Comparison of ENCODE assay signal across 9 mouse cellular contexts in genomic region chr19:8899079-8899478, GRCm38 (mm10). TPM values are rescaled to one million over a fixed set of nuclear protein-coding genes. Genes with fewer than 3 reads are reported as not detected.
A peak's percentile ranks its signal among the peaks of the same experiment; 100 is the strongest.
DNase-seq lines count a peak whose midpoint lies in the region; ATAC-seq lines count a peak whose summit lies in the region.
"Had no signal": no experiment of that assay in that cellular context is flagged by ENCODE, and none has a peak within 500 bp of the region (broad histone marks: within the 10 kb centered on the region; RNA-seq: fewer than 3 reads in every experiment).

No protein-coding gene starts in this region.

- 26% methylated on average over 3 of the region's 3 CpGs for WGBS in lung, embryonic 16.5 days
- 61% methylated on average over 3 of the region's 3 CpGs for WGBS in forebrain, embryonic 13.5 days
- 55% methylated on average over 3 of the region's 3 CpGs for WGBS in limb, embryonic 12.5 days
- 41% methylated on average over 3 of the region's 3 CpGs for WGBS in stomach, embryonic 14.5 days

- ATAC-seq in lung, embryonic 16.5 days (ENCODE audit: low read depth) = no peak
- ATAC-seq in forebrain, embryonic 13.5 days = no peak
- ATAC-seq in limb, embryonic 12.5 days (ENCODE audit: insufficient number of reproducible peaks, insufficient read depth, low FRiP score, low TSS enrichment, low read depth) = no peak
- ATAC-seq in stomach, embryonic 14.5 days (ENCODE audit: insufficient number of reproducible peaks, insufficient read depth, low FRiP score, low read depth) = no peak

- peaks cover 18% of the 10 kb centered on the region for H3K4me1 ChIP-seq in lung, embryonic 16.5 days (replicated peaks; ENCODE audit: control insufficient read depth, insufficient read depth, low read length)
- H3K4me1 ChIP-seq in forebrain, embryonic 13.5 days = peaks cover 23% of the 10 kb centered on the region
- H3K4me1 ChIP-seq in limb, embryonic 12.5 days (replicated peaks) = peaks cover 27% of the 10 kb centered on the region
- H3K4me1 ChIP-seq in stomach, embryonic 14.5 days (ENCODE audit: control insufficient read depth, insufficient read depth, low read length) = peaks cover 15% of the 10 kb centered on the region

- H3K36me3 ChIP-seq in lung, embryonic 16.5 days (ENCODE audit: control insufficient read depth, insufficient read depth, low read length) = peaks cover 18% of the 10 kb centered on the region
- H3K36me3 ChIP-seq in forebrain, embryonic 13.5 days (ENCODE audit: poor library complexity, severe bottlenecking) = peaks cover 46% of the 10 kb centered on the region
- peaks cover 59% of the 10 kb centered on the region for H3K36me3 ChIP-seq in limb, embryonic 12.5 days
- peaks cover 33% of the 10 kb centered on the region for H3K36me3 ChIP-seq in stomach, embryonic 14.5 days (ENCODE audit: control insufficient read depth, insufficient read depth, low read length)

- H3K9me3 ChIP-seq in lung, embryonic 16.5 days (ENCODE audit: control insufficient read depth, low read length) = no peaks in the 10 kb centered on the region
- no peaks in the 10 kb centered on the region for H3K9me3 ChIP-seq in forebrain, embryonic 13.5 days (replicated peaks)
- H3K9me3 ChIP-seq in limb, embryonic 12.5 days = no peaks in the 10 kb centered on the region
- H3K9me3 ChIP-seq in stomach, embryonic 14.5 days (ENCODE audit: control insufficient read depth, low read depth, low read length) = no peaks in the 10 kb centered on the region

- H3K4me2 ChIP-seq in lung, embryonic 16.5 days (ENCODE audit: low read depth, low read length) = peak overlapping the region; percentile 56
- H3K4me2 ChIP-seq in forebrain, embryonic 13.5 days = peak overlapping the region; percentile 91
- peak overlapping the region; percentile 80 for H3K4me2 ChIP-seq in limb, embryonic 12.5 days
- H3K4me2 ChIP-seq in stomach, embryonic 14.5 days (replicated peaks; ENCODE audit: low read depth, low read length) = peak overlapping the region; percentile 87

- peak overlapping the region; percentile 94 for H3K9ac ChIP-seq in lung, embryonic 16.5 days (ENCODE audit: low read length)
- H3K9ac ChIP-seq in forebrain, embryonic 13.5 days = peak overlapping the region; percentile 96
- H3K9ac ChIP-seq in limb, embryonic 12.5 days (replicated peaks) = peak overlapping the region; percentile 86
- peak overlapping the region; percentile 95 for H3K9ac ChIP-seq in stomach, embryonic 14.5 days (replicated peaks; ENCODE audit: low read depth, low read length)

- peak overlapping the region; percentile 90 for H3K4me3 ChIP-seq in lung, embryonic 16.5 days (ENCODE audit: low read length)
- peak overlapping the region; percentile 97 for H3K4me3 ChIP-seq in forebrain, embryonic 13.5 days
- H3K4me3 ChIP-seq in limb, embryonic 12.5 days (replicated peaks) = peak overlapping the region; percentile 65
- H3K4me3 ChIP-seq in stomach, embryonic 14.5 days (ENCODE audit: low read depth, low read length) = peak overlapping the region; percentile 99

- H3K27ac ChIP-seq in lung, embryonic 16.5 days (ENCODE audit: low read length) = no peak overlapping the region
- no peak overlapping the region for H3K27ac ChIP-seq in forebrain, embryonic 13.5 days
- no peak overlapping the region for H3K27ac ChIP-seq in limb, embryonic 12.5 days
- H3K27ac ChIP-seq in stomach, embryonic 14.5 days (ENCODE audit: low read length) = 0 out of 2 replicates have a peak overlapping the region, but pooled peaks have one; percentile 87

- DNase-seq in lung, postnatal 10 days = no peak
- DNase-seq in thymus, postnatal 14 days = no peak
- no peak for DNase-seq in retina, postnatal 1 day
- DNase-seq in spleen, postnatal 36 days (ENCODE audit: low spot score in 2 of 2) = no peak

- no peaks in the 10 kb centered on the region for H3K27me3 ChIP-seq in lung, embryonic 16.5 days (ENCODE audit: control insufficient read depth, insufficient read depth, low read depth, low read length)
- H3K27me3 ChIP-seq in forebrain, embryonic 13.5 days = no peaks in the 10 kb centered on the region
- H3K27me3 ChIP-seq in limb, embryonic 12.5 days = no peaks in the 10 kb centered on the region
- no peaks in the 10 kb centered on the region for H3K27me3 ChIP-seq in stomach, embryonic 14.5 days (ENCODE audit: control insufficient read depth, insufficient read depth, low read length)

RNA-seq across cellular contexts. Expression of gene Ganab, which starts 1.2 kb away (rescaled TPM):
- 125 and 127 TPM in 2 replicates for polyA plus RNA-seq in lung, embryonic 16.5 days (2015; fragmentation: Nextera tagmentation; extraction: Ambion mirVana)
- polyA plus RNA-seq in forebrain, embryonic 13.5 days (2015; fragmentation: Nextera tagmentation; extraction: Ambion mirVana) = 83.6 and 91.5 TPM in 2 replicates
- 116 and 117 TPM in 2 replicates for polyA plus RNA-seq in limb, embryonic 12.5 days (2016; fragmentation: Nextera tagmentation; extraction: Ambion mirVana)
- 82.0 and 90.3 TPM in 2 replicates for polyA plus RNA-seq in stomach, embryonic 14.5 days (2014; fragmentation: Nextera tagmentation; extraction: Ambion mirVana)

RNA-seq across cellular contexts. Expression of gene Ints5, which starts 6.3 kb away (rescaled TPM):
- 38.3 and 40.8 TPM in 2 replicates for polyA plus RNA-seq in lung, embryonic 16.5 days (2015; fragmentation: Nextera tagmentation; extraction: Ambion mirVana)
- 37.9 and 44.5 TPM in 2 replicates for polyA plus RNA-seq in forebrain, embryonic 13.5 days (2015; fragmentation: Nextera tagmentation; extraction: Ambion mirVana)
- polyA plus RNA-seq in limb, embryonic 12.5 days (2016; fragmentation: Nextera tagmentation; extraction: Ambion mirVana) = 48.9 and 51.3 TPM in 2 replicates
- 29.3 and 33.5 TPM in 2 replicates for polyA plus RNA-seq in stomach, embryonic 14.5 days (2014; fragmentation: Nextera tagmentation; extraction: Ambion mirVana)

RNA-seq across cellular contexts. Expression of gene Gm49416, which starts 10.4 kb away (rescaled TPM):
- not detected in 2 replicates for polyA plus RNA-seq in lung, embryonic 16.5 days (2015; fragmentation: Nextera tagmentation; extraction: Ambion mirVana)
- not detected in 2 replicates for polyA plus RNA-seq in forebrain, embryonic 13.5 days (2015; fragmentation: Nextera tagmentation; extraction: Ambion mirVana)
- not detected in 2 replicates for polyA plus RNA-seq in limb, embryonic 12.5 days (2016; fragmentation: Nextera tagmentation; extraction: Ambion mirVana)
- not detected in 2 replicates for polyA plus RNA-seq in stomach, embryonic 14.5 days (2014; fragmentation: Nextera tagmentation; extraction: Ambion mirVana)
- polyA plus RNA-seq: gonadal fat pad, adult 2 months had no signal

RNA-seq across cellular contexts. Expression of gene 1810009A15Rik, which starts 10.4 kb away (rescaled TPM):
- polyA plus RNA-seq in lung, embryonic 16.5 days (2015; fragmentation: Nextera tagmentation; extraction: Ambion mirVana) = 68.4 and 71.4 TPM in 2 replicates
- polyA plus RNA-seq in forebrain, embryonic 13.5 days (2015; fragmentation: Nextera tagmentation; extraction: Ambion mirVana) = 92.5 and 97.7 TPM in 2 replicates
- 112 and 114 TPM in 2 replicates for polyA plus RNA-seq in limb, embryonic 12.5 days (2016; fragmentation: Nextera tagmentation; extraction: Ambion mirVana)
- 71.0 and 82.4 TPM in 2 replicates for polyA plus RNA-seq in stomach, embryonic 14.5 days (2014; fragmentation: Nextera tagmentation; extraction: Ambion mirVana)

RNA-seq across cellular contexts. Expression of gene Gm49403, which starts 15.3 kb away (rescaled TPM):
- polyA plus RNA-seq in lung, embryonic 16.5 days (2015; fragmentation: Nextera tagmentation; extraction: Ambion mirVana) = not detected in 2 replicates
- not detected in 2 replicates for polyA plus RNA-seq in forebrain, embryonic 13.5 days (2015; fragmentation: Nextera tagmentation; extraction: Ambion mirVana)
- polyA plus RNA-seq in limb, embryonic 12.5 days (2016; fragmentation: Nextera tagmentation; extraction: Ambion mirVana) = not detected in 2 replicates
- not detected in 2 replicates for polyA plus RNA-seq in stomach, embryonic 14.5 days (2014; fragmentation: Nextera tagmentation; extraction: Ambion mirVana)
- polyA plus RNA-seq: gonadal fat pad, adult 2 months had no signal
